Mouse (Mus musculus) limb, embryonic 10.5 days (tissue): Measurements from ENCODE around the gene Aptx. TPM values are rescaled to one million over a fixed set of nuclear protein-coding genes. Genes with fewer than 3 reads are reported as not detected.

ENCODE experiments used
- DNase-seq: peaks from one replicate; pipeline ENCODE4 v3.0.0-alpha.2; 2017; ENCODE audit warnings: low spot score
- H3K27ac ChIP-seq: fragments of 300-500 bp; sonication (generic); 2 replicates; pipeline ENCODE4 v1.5.1; 2016; ENCODE audit warnings: mild to moderate bottlenecking
- H3K27me3 ChIP-seq: fragments of 300-500 bp; sonication (generic); 2 replicates; pipeline ENCODE4 v1.6.1; 2016; ENCODE audit warnings: low read depth, mild to moderate bottlenecking; ENCODE audit not compliant: poor library complexity, severe bottlenecking
- H3K36me3 ChIP-seq: fragments of 300-500 bp; sonication (generic); 2 replicates; pipeline ENCODE4 v1.6.1; 2016; ENCODE audit warnings: mild to moderate bottlenecking, moderate library complexity
- H3K4me1 ChIP-seq: fragments of 300-500 bp; sonication (generic); 2 replicates; pipeline ENCODE4 v1.6.1; 2016
- H3K4me3 ChIP-seq: fragments of 300-500 bp; sonication (generic); 2 replicates; pipeline ENCODE4 v1.5.1; 2016; ENCODE audit warnings: mild to moderate bottlenecking, moderate library complexity
- H3K9me3 ChIP-seq: fragments of 300-500 bp; sonication (generic); replicated peaks from 2 replicates; pipeline ENCODE4 v1.6.1; 2016; ENCODE audit warnings: mild to moderate bottlenecking
- WGBS: fragments of 180-500 bp; shearing (Covaris S2); methylation state at CpG from one replicate; pipeline ENCODE4 v1.1.7; 2016; 5-methylcytosine and 5-hydroxymethylcytosine counted together
- polyA plus RNA-seq: library from polyadenylated mRNA; unstranded; fragments of >200 nt; fragmentation: Nextera tagmentation; extraction: Ambion mirVana; gene quantifications from 2 replicates; pipeline ENCODE4 v1.2.1, GENCODE M21; 2016

Gene Aptx
- polyA plus RNA-seq, result 35.4 and 39.6 TPM in 2 replicates

GRCm38 (mm10) chr4:40702797-40703709 is at the start of gene Aptx:
Gene Aptx (minus strand): TSS chr4:40703194.
- under 1% methylated on average over 42 of the region's 42 CpGs for WGBS
- no peaks in the 10 kb centered on the region for H3K27me3 ChIP-seq
- no peaks in the 10 kb centered on the region for H3K36me3 ChIP-seq
- H3K9me3 ChIP-seq, result no peaks in the 10 kb centered on the region
- peak; percentile 98 for DNase-seq
- peak within 1 kb of the TSS; percentile 74 for H3K4me3 ChIP-seq
- H3K27ac ChIP-seq, result peak within 1 kb of the TSS; percentile 96
- peaks cover 17% of the 10 kb centered on the region for H3K4me1 ChIP-seq

GRCm38 (mm10) chr4:40735351-40735750 is 32.4 kb upstream of the Aptx start:
- H3K4me1 ChIP-seq, result no peaks in the 10 kb centered on the region
- DNase-seq, result no peak
- H3K9me3 ChIP-seq, result no peaks in the 10 kb centered on the region
- 63% methylated on average over 1 of the region's 1 CpGs for WGBS
- H3K4me3 ChIP-seq, result no peak overlapping the region
- H3K36me3 ChIP-seq, result peaks cover 96% of the 10 kb centered on the region
- H3K27ac ChIP-seq, result no peak overlapping the region
- H3K27me3 ChIP-seq, result no peaks in the 10 kb centered on the region

- H3K27ac ChIP-seq, result no peak overlapping the region
- DNase-seq, result no peak
- no peaks in the 10 kb centered on the region for H3K27me3 ChIP-seq
- H3K4me3 ChIP-seq, result no peak overlapping the region
- H3K4me1 ChIP-seq, result no peaks in the 10 kb centered on the region
- no peaks in the 10 kb centered on the region for H3K9me3 ChIP-seq
- peaks cover 96% of the 10 kb centered on the region for H3K36me3 ChIP-seq
These were observed 28.3 kb upstream of the Aptx start for GRCm38 (mm10) chr4:40731262-40731661.

- no peak for DNase-seq
- Histone ChIP-seq H3K27ac (no peak overlapping the region), H3K4me3 (no peak overlapping the region), H3K36me3 (peaks cover 84% of the 10 kb centered on the region), H3K27me3 (no peaks in the 10 kb centered on the region), H3K4me1 (peaks cover 18% of the 10 kb centered on the region), H3K9me3 (no peaks in the 10 kb centered on the region)
- 95% methylated on average over 1 of the region's 1 CpGs for WGBS
These were observed 24.3 kb upstream of the Aptx start for GRCm38 (mm10) chr4:40727247-40727646.

- H3K36me3 ChIP-seq, result peaks cover 67% of the 10 kb centered on the region
- no peak overlapping the region for H3K4me3 ChIP-seq
- no peak for DNase-seq
- no peak overlapping the region for H3K27ac ChIP-seq
- H3K4me1 ChIP-seq, result peaks cover 29% of the 10 kb centered on the region
- H3K9me3 ChIP-seq, result no peaks in the 10 kb centered on the region
- H3K27me3 ChIP-seq, result no peaks in the 10 kb centered on the region
These were observed 22.6 kb upstream of the Aptx start for GRCm38 (mm10) chr4:40725554-40725953.

GRCm38 (mm10) chr4:40725141-40725540 is 22.1 kb upstream of the Aptx start:
- DNase-seq, result no peak
- WGBS, result 90% methylated on average over 7 of the region's 7 CpGs
- no peaks in the 10 kb centered on the region for H3K9me3 ChIP-seq
- H3K36me3 ChIP-seq, result peaks cover 63% of the 10 kb centered on the region
- no peaks in the 10 kb centered on the region for H3K27me3 ChIP-seq
- no peak overlapping the region for H3K27ac ChIP-seq
- H3K4me1 ChIP-seq, result peaks cover 29% of the 10 kb centered on the region
- H3K4me3 ChIP-seq, result 0 out of 2 replicates have a peak overlapping the region, but pooled peaks have one; percentile 96

- no peaks in the 10 kb centered on the region for H3K9me3 ChIP-seq
- WGBS, result under 1% methylated on average over 57 of the region's 62 CpGs
- DNase-seq, result peak; percentile 84
- peaks cover 41% of the 10 kb centered on the region for H3K36me3 ChIP-seq
- H3K27me3 ChIP-seq, result no peaks in the 10 kb centered on the region
- H3K4me3 ChIP-seq, result peak overlapping the region; percentile 96
- peaks cover 29% of the 10 kb centered on the region for H3K4me1 ChIP-seq
- peak overlapping the region; percentile 100 for H3K27ac ChIP-seq
These were observed 19.9 kb upstream of the Aptx start for GRCm38 (mm10) chr4:40722687-40723460.

GRCm38 (mm10) chr4:40722011-40722666 is 19.1 kb upstream of the Aptx start, which contains the start of gene Dnaja1:
Gene Dnaja1 (plus strand): TSS chr4:40722150.
- peaks cover 29% of the 10 kb centered on the region for H3K4me1 ChIP-seq
- no peaks in the 10 kb centered on the region for H3K9me3 ChIP-seq
- peak within 1 kb of the TSS; percentile 100 for H3K27ac ChIP-seq
- WGBS, result under 1% methylated on average over 54 of the region's 54 CpGs
- peak within 1 kb of the TSS; percentile 96 for H3K4me3 ChIP-seq
- H3K27me3 ChIP-seq, result no peaks in the 10 kb centered on the region
- peaks cover 34% of the 10 kb centered on the region for H3K36me3 ChIP-seq
- peak; percentile 98 for DNase-seq

- no peak overlapping the region for H3K27ac ChIP-seq
- peaks cover 21% of the 10 kb centered on the region for H3K36me3 ChIP-seq
- no peaks in the 10 kb centered on the region for H3K9me3 ChIP-seq
- no peak overlapping the region for H3K4me3 ChIP-seq
- DNase-seq, result no peak
- H3K27me3 ChIP-seq, result no peaks in the 10 kb centered on the region
- H3K4me1 ChIP-seq, result peaks cover 29% of the 10 kb centered on the region
- 95% methylated on average over 8 of the region's 8 CpGs for WGBS
These were observed 17.9 kb upstream of the Aptx start for GRCm38 (mm10) chr4:40720910-40721309.

GRCm38 (mm10) chr4:40717141-40717540 is 14.1 kb upstream of the Aptx start:
- 92% methylated on average over 3 of the region's 3 CpGs for WGBS
- H3K4me1 ChIP-seq, result peaks cover 11% of the 10 kb centered on the region
- no peaks in the 10 kb centered on the region for H3K9me3 ChIP-seq
- no peaks in the 10 kb centered on the region for H3K36me3 ChIP-seq
- no peak overlapping the region for H3K27ac ChIP-seq
- no peak overlapping the region for H3K4me3 ChIP-seq
- DNase-seq, result no peak
- no peaks in the 10 kb centered on the region for H3K27me3 ChIP-seq

GRCm38 (mm10) chr4:40703710-40704275 is 799 bp upstream of the Aptx start:
- no peak for DNase-seq
- WGBS, result 45% methylated on average over 9 of the region's 9 CpGs
- peak overlapping the region; percentile 96 for H3K27ac ChIP-seq

GRCm38 (mm10) chr4:40701796-40702195 is 1.2 kb downstream of the Aptx start:
- Histone ChIP-seq H3K4me1 (peaks cover 17% of the 10 kb centered on the region), H3K27me3 (no peaks in the 10 kb centered on the region), H3K27ac (no peak overlapping the region), H3K9me3 (no peaks in the 10 kb centered on the region), H3K36me3 (peaks cover 3% of the 10 kb centered on the region; the same call in 1 of the 2 replicates), H3K4me3 (peak overlapping the region; percentile 74)
- no peak for DNase-seq
- 86% methylated on average over 3 of the region's 3 CpGs for WGBS

More at GRCm38 (mm10) chr4:40703710-40704275, 799 bp upstream of the Aptx start:
- peaks cover 17% of the 10 kb centered on the region for H3K4me1 ChIP-seq
- no peaks in the 10 kb centered on the region for H3K9me3 ChIP-seq
- no peaks in the 10 kb centered on the region for H3K27me3 ChIP-seq
- H3K36me3 ChIP-seq, result no peaks in the 10 kb centered on the region
- H3K4me3 ChIP-seq, result peak overlapping the region; percentile 74
